Mouse (Mus musculus) liver, postnatal 0 days (tissue): ENCODE data around the gene Serpinb1a. TPM values are rescaled to one million over a fixed set of nuclear protein-coding genes. Genes with fewer than 3 reads are reported as not detected.
A peak's percentile ranks its signal among the peaks of the same experiment; 100 is the strongest.

Source experiments
- ATAC-seq: fragments of 200-750 bp; cut with Nextera tagmentation; 2 replicates; pipeline ENCODE4 v1.8.0; 2017; ENCODE audit warnings: mild to moderate bottlenecking, moderate library complexity
- DNase-seq: peaks from one replicate; pipeline ENCODE4 v3.0.0-alpha.2; 2016
- H3K27ac ChIP-seq: fragments of 300-500 bp; sonication (generic); 2 replicates; pipeline ENCODE4 v1.5.1; 2014; ENCODE audit warnings: antibody characterized with exemption, moderate library complexity, mild to moderate bottlenecking, low read depth
- H3K27me3 ChIP-seq: fragments of 300-500 bp; sonication (generic); 2 replicates; pipeline ENCODE4 v1.6.1; 2014; ENCODE audit warnings: low read length, control low read depth, mixed read lengths; ENCODE audit not compliant: insufficient read depth
- H3K36me3 ChIP-seq: fragments of 300-500 bp; sonication (generic); replicated peaks from 2 replicates; pipeline ENCODE4 v1.6.1; 2014; ENCODE audit warnings: mild to moderate bottlenecking, control low read depth, low read length, moderate library complexity, mixed read lengths; ENCODE audit not compliant: insufficient read depth
- H3K4me1 ChIP-seq: fragments of 300-500 bp; sonication (generic); 2 replicates; pipeline ENCODE4 v1.6.1; 2014; ENCODE audit warnings: antibody characterized with exemption, mild to moderate bottlenecking, control low read depth; ENCODE audit not compliant: insufficient read depth
- H3K4me2 ChIP-seq: fragments of 300-500 bp; sonication (generic); 2 replicates; pipeline ENCODE4 v1.6.1; 2014; ENCODE audit warnings: low read depth, mild to moderate bottlenecking, low read length, moderate library complexity, mixed read lengths
- H3K4me3 ChIP-seq: fragments of 300-500 bp; sonication (generic); 2 replicates; pipeline ENCODE4 v1.5.1; 2014; ENCODE audit warnings: low read depth, low read length
- H3K9ac ChIP-seq: fragments of 300-500 bp; sonication (generic); replicated peaks from 2 replicates; pipeline ENCODE4 v1.6.1; 2014; ENCODE audit warnings: mild to moderate bottlenecking, moderate library complexity
- H3K9me3 ChIP-seq: fragments of 300-500 bp; sonication (generic); 2 replicates; pipeline ENCODE4 v1.6.1; 2016; ENCODE audit warnings: mild to moderate bottlenecking, control low read depth, low read length, mixed read lengths
- CTCF ChIP-seq: sonication (generic); IDR thresholded peaks from 2 replicates; pipeline ENCODE4 v1.5.1; 2016; ENCODE audit warnings: antibody characterized with exemption, low read depth
- EP300 ChIP-seq: IDR thresholded peaks from 2 replicates; pipeline ENCODE4 v1.6.1; 2016; ENCODE audit warnings: antibody characterized with exemption, low read depth, mild to moderate bottlenecking
- WGBS: fragments of 180-500 bp; shearing (Covaris S2); extraction: QIAGEN DNeasy Blood & Tissue Kit; methylation state at CpG from one replicate; pipeline ENCODE4 v1.1.7; 2014; ENCODE audit not compliant: insufficient replicate concordance; 5-methylcytosine and 5-hydroxymethylcytosine counted together
- polyA plus RNA-seq: library from polyadenylated mRNA; unstranded; fragments of >200 nt; fragmentation: Nextera tagmentation; extraction: Ambion mirVana; gene quantifications from 2 replicates; pipeline ENCODE4 v1.2.1, GENCODE M21; 2015

Gene Serpinb1a
- polyA plus RNA-seq, 1 experiment from 2014 or later = 50.4 TPM

DNA sequence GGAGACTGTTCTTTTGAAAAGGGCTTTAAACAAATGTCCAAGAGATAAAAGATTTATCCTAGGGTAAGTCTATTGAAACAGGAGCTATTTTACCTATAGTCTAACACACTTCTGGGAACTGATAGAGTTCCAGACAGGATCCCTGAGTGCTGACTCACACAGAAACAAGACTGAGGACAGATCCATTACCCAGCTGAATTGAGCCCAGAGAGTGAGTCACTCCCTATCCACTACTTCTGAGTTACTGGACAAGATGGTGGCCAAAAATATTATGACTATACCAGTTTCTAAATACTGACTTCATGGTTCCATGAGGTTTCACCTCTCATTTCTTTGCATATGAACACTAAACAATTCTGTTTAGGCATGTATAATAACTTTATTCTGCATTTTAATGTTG lies 4.8 kb downstream of the Serpinb1a start:
- no peaks in the 10 kb centered on the region for H3K27me3 ChIP-seq
- ATAC-seq (no peak), DNase-seq (no peak)
- H3K4me2 ChIP-seq = no peak overlapping the region
- no peak overlapping the region for H3K9ac ChIP-seq
- H3K4me1 ChIP-seq = peaks cover 16% of the 10 kb centered on the region
- no peak for TF ChIP-seq EP300
- TF ChIP-seq CTCF = no peak
- H3K9me3 ChIP-seq = no peaks in the 10 kb centered on the region
- H3K36me3 ChIP-seq = no peaks in the 10 kb centered on the region; the same call in 1 of the 2 replicates
- H3K27ac ChIP-seq = no peak overlapping the region
- H3K4me3 ChIP-seq = no peak overlapping the region

DNA sequence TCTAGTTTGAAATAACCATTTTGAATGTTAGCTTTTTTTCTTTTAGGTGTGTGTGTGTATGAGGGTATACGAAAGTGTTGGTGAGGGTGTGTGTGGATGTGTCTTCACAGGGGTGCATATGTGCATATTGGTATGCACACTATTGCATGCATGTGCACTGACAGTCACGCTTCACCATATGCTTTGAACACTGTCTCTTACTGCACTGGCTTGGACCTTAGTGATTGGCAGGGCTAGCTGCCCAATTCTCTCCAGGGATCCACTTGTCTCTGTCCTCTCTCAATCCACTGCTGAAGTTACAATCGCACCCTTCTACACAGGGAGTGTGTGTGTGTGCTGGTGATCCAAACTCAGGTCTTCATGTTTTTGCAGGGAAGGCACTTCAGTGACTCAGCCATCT lies 9.6 kb downstream of the Serpinb1a start:
- no peak overlapping the region for H3K4me2 ChIP-seq
- H3K27ac ChIP-seq = no peak overlapping the region
- H3K4me1 ChIP-seq = 0 out of 2 replicates have a peak, but pooled peaks cover 3% of the 10 kb centered on the region
- no peaks in the 10 kb centered on the region for H3K9me3 ChIP-seq
- H3K36me3 ChIP-seq = no peaks in the 10 kb centered on the region; the same call in 1 of the 2 replicates
- H3K27me3 ChIP-seq = no peaks in the 10 kb centered on the region
- DNase-seq (peak; percentile 2), ATAC-seq (no peak)
- H3K9ac ChIP-seq = no peak overlapping the region
- whole genome bisulfite sequencing = 72% methylated on average over 3 of the region's 3 CpGs
- H3K4me3 ChIP-seq = no peak overlapping the region
- TF ChIP-seq EP300 (no peak), CTCF (no peak)

DNA sequence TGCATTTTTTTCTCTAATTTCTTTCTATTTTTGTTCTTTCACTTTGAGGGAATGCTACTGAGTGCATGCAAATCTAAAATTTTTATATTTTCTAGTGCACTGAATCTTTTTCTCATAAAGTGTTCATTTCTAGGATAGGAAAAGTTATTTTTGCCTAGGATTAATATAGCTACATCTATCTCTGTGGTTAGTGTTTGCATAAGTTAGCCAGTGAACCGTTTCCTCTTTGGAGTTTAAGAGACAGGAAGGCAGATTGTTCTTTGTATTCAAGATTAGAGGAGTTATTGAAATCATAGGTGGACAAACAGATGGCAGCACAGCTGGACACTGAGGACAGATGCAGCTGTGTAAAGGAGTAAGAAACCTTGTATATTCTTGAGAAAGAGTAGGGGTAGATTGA lies 11.7 kb downstream of the Serpinb1a start:
- no peak for TF ChIP-seq CTCF
- no peak for TF ChIP-seq EP300
- no peak overlapping the region for H3K4me3 ChIP-seq
- no peak overlapping the region for H3K27ac ChIP-seq
- no peak overlapping the region for H3K4me2 ChIP-seq
- H3K4me1 ChIP-seq = 0 out of 2 replicates have a peak, but pooled peaks cover 3% of the 10 kb centered on the region
- WGBS = 19% methylated on average over 1 of the region's 1 CpGs
- H3K9me3 ChIP-seq = no peaks in the 10 kb centered on the region
- no peaks in the 10 kb centered on the region for H3K36me3 ChIP-seq
- no peak for ATAC-seq
- no peak overlapping the region for H3K9ac ChIP-seq
- no peak for DNase-seq
- H3K27me3 ChIP-seq = no peaks in the 10 kb centered on the region

DNA sequence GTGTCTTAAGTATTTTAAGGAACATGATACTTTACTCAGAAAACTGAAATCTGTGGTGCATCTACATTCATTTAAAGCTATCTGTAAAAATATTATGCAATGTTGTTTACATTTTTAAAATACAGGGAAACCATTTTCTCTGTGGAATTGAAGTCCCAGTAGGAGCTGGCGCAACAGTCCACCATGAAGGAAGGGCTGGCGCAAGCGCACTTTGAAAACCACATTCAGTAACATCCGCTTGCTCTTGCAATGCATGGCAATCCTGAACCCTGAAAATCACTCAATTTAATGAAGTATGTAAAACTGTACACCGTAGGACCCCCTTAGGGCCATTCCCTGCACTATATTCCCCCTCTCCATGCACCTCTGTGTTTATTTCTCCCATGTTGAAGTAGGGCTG lies 16.5 kb downstream of the Serpinb1a start:
- TF ChIP-seq CTCF = no peak
- TF ChIP-seq EP300 = no peak
- Histone ChIP-seq H3K9me3 (no peaks in the 10 kb centered on the region), H3K4me3 (no peak overlapping the region), H3K9ac (no peak overlapping the region), H3K4me1 (peaks cover 5% of the 10 kb centered on the region; the same call in 1 of the 2 replicates), H3K27me3 (no peaks in the 10 kb centered on the region), H3K36me3 (no peaks in the 10 kb centered on the region), H3K4me2 (no peak overlapping the region), H3K27ac (no peak overlapping the region)
- ATAC-seq (no peak), DNase-seq (peak; percentile 34)
- WGBS = 78% methylated on average over 5 of the region's 5 CpGs

DNA sequence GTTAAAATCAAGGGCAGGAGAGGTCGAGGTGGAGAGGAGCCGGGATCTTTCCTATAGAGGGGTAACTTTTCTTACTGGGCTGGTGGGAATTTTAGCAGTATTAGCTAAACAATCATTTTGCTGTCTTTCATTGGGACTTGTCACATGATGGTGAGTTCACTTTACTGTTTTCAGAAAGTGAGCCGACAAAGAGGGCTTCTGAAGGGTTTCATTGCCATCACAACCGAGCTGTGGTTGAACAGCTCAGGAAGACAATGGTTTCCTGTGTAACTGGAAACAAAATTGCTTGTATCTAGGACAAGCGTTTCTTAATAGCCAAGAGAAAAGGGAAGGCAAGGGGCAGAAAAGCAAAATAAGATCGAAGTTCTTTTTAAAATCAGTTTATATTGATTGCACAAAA lies 17.7 kb downstream of the Serpinb1a start:
- no peaks in the 10 kb centered on the region for H3K27me3 ChIP-seq
- H3K9me3 ChIP-seq = no peaks in the 10 kb centered on the region
- H3K9ac ChIP-seq = no peak overlapping the region
- DNase-seq (no peak), ATAC-seq (peak; percentile 18; the same call in 1 of the 2 replicates)
- H3K4me1 ChIP-seq = peaks cover 7% of the 10 kb centered on the region; the same call in 1 of the 2 replicates
- peak overlapping the region; percentile 50; the same call in 1 of the 2 replicates for H3K27ac ChIP-seq
- WGBS = 35% methylated on average over 6 of the region's 6 CpGs
- H3K36me3 ChIP-seq = no peaks in the 10 kb centered on the region
- H3K4me2 ChIP-seq = no peak overlapping the region
- no peak overlapping the region for H3K4me3 ChIP-seq
- TF ChIP-seq EP300 = no peak
- no peak for TF ChIP-seq CTCF

DNA sequence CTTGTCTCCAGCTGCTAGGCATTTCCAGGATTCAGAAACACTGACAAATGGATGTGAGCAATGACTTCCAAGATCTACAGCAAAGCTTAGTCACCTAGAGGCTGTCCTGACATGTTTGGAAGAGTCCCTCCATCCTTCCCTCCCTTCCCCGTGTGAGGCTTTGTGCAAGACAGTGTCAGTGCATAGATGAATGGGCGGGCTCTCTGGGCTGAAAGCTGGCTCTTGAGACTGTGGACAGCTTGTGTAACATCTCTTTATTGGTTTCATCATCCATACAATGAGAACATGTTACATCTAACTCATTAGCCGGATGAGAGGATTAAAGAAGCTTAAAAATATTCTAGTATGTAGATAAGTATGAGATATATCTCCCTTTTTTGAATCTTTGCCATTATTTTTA lies 18.2 kb downstream of the Serpinb1a start:
- Histone ChIP-seq H3K27me3 (no peaks in the 10 kb centered on the region), H3K9ac (no peak overlapping the region), H3K4me1 (peaks cover 10% of the 10 kb centered on the region; the same call in 1 of the 2 replicates), H3K9me3 (no peaks in the 10 kb centered on the region), H3K4me3 (no peak overlapping the region), H3K27ac (peak overlapping the region; percentile 19), H3K4me2 (no peak overlapping the region), H3K36me3 (no peaks in the 10 kb centered on the region)
- DNase-seq = no peak
- WGBS = 40% methylated on average over 3 of the region's 3 CpGs
- ATAC-seq = peak; percentile 32; the same call in 1 of the 2 replicates
- TF ChIP-seq EP300 (no peak), CTCF (no peak)
